Mouse (Mus musculus) liver, embryonic 13.5 days (tissue): ENCODE measurements at regions not wholly inside any gene's neighbourhood (a gene's known extent, or its start where the extent isn't known, plus 50 kb on each side); places are given as distances from the start of the nearest gene placed in this dataset.
"Not testable (repeated sequence)": the region's sequence is repeated elsewhere in the genome, so short reads cannot be mapped to it uniquely, and the experiment has no call there.

Source experiments
- ATAC-seq: fragments of 200-750 bp; cut with Nextera tagmentation; 2 replicates; pipeline ENCODE4 v1.8.0; 2017; ENCODE audit warnings: low read depth, mild to moderate bottlenecking, moderate number of reproducible peaks, moderate library complexity
- DNase-seq: peaks from one replicate; pipeline ENCODE4 v3.0.0; 2022
- H3K27ac ChIP-seq: fragments of 300-500 bp; sonication (generic); 2 replicates; pipeline ENCODE4 v1.5.1; 2015; ENCODE audit warnings: moderate library complexity, mild to moderate bottlenecking, inconsistent platforms
- H3K27me3 ChIP-seq: fragments of 300-500 bp; sonication (generic); 2 replicates; pipeline ENCODE4 v1.6.1; 2015; ENCODE audit warnings: mild to moderate bottlenecking, inconsistent platforms
- H3K36me3 ChIP-seq: fragments of 300-500 bp; sonication (generic); 2 replicates; pipeline ENCODE4 v1.6.1; 2015; ENCODE audit warnings: mild to moderate bottlenecking, inconsistent platforms
- H3K4me1 ChIP-seq: fragments of 300-500 bp; sonication (generic); replicated peaks from 2 replicates; pipeline ENCODE4 v1.6.1; 2015; ENCODE audit warnings: inconsistent platforms
- H3K4me2 ChIP-seq: fragments of 300-500 bp; sonication (generic); 2 replicates; pipeline ENCODE4 v1.6.1; 2015; ENCODE audit warnings: inconsistent platforms, mild to moderate bottlenecking, moderate library complexity
- H3K4me3 ChIP-seq: fragments of 300-500 bp; sonication (generic); replicated peaks from 2 replicates; pipeline ENCODE4 v1.5.1; 2015; ENCODE audit warnings: mild to moderate bottlenecking, inconsistent platforms
- H3K9ac ChIP-seq: fragments of 300-500 bp; sonication (generic); 2 replicates; pipeline ENCODE4 v1.6.1; 2015; ENCODE audit warnings: mild to moderate bottlenecking, inconsistent platforms
- H3K9me3 ChIP-seq: fragments of 300-500 bp; sonication (generic); replicated peaks from 2 replicates; pipeline ENCODE4 v1.6.1; 2016; ENCODE audit warnings: inconsistent platforms
- WGBS: fragments of 180-500 bp; shearing (Covaris S2); methylation state at CpG from one replicate; pipeline ENCODE4 v1.1.7; 2015; ENCODE audit not compliant: insufficient replicate concordance; 5-methylcytosine and 5-hydroxymethylcytosine counted together

DNA sequence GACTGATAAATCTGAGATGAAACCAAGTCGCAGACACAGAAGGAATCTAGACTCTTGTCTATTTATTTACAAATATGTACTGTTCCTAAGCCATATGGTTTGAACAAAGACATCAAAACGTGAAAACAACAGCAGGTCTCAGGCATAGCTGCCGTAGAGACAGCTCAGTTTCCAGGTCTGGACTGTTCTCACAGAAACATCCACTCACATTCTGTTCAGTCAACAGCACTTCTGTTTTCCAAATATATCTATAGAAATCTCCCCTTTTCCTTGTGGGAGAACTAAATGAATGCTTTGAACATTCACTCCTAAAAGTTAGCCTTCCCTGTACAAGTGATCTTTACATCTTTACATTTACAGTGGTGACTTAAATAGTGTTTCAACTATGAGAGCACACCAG is 156.8 kb upstream of the Slc13a1 start:
- H3K4me2 ChIP-seq = no peak overlapping the region
- DNase-seq (no peak), ATAC-seq (no peak)
- H3K36me3 ChIP-seq = no peaks in the 10 kb centered on the region
- H3K4me1 ChIP-seq = no peaks in the 10 kb centered on the region
- H3K4me3 ChIP-seq = no peak overlapping the region
- H3K27me3 ChIP-seq = no peaks in the 10 kb centered on the region
- WGBS = 50% methylated on average over 3 of the region's 3 CpGs
- H3K9me3 ChIP-seq = no peaks in the 10 kb centered on the region
- H3K9ac ChIP-seq = no peak overlapping the region
- H3K27ac ChIP-seq = no peak overlapping the region

DNA sequence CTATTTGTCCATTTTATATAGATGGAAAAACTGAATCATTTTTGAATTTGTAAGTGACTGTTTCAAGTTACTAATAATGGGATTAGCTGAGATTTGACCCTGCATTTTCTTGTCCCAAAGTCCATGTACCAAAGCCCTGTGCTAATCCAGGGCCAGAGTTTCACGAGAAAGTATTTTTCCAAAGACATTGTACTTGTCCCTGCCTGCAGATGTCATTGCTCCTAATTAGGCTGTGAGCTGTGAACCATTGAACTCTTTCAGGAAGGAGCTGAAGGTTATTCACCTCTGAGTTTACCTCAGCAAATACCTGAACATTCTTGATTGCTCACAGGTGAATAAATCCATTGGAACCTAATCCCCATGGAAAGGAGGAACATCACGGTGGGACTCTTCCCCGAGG is 154.5 kb upstream of the Slc13a1 start:
- no peak overlapping the region for H3K4me3 ChIP-seq
- no peak for ATAC-seq
- 64% methylated on average over 3 of the region's 3 CpGs for WGBS
- no peaks in the 10 kb centered on the region for H3K36me3 ChIP-seq
- DNase-seq = no peak
- no peak overlapping the region for H3K4me2 ChIP-seq
- no peak overlapping the region for H3K9ac ChIP-seq
- H3K27ac ChIP-seq = no peak overlapping the region
- H3K4me1 ChIP-seq = no peaks in the 10 kb centered on the region
- H3K9me3 ChIP-seq = no peaks in the 10 kb centered on the region
- H3K27me3 ChIP-seq = no peaks in the 10 kb centered on the region

DNA sequence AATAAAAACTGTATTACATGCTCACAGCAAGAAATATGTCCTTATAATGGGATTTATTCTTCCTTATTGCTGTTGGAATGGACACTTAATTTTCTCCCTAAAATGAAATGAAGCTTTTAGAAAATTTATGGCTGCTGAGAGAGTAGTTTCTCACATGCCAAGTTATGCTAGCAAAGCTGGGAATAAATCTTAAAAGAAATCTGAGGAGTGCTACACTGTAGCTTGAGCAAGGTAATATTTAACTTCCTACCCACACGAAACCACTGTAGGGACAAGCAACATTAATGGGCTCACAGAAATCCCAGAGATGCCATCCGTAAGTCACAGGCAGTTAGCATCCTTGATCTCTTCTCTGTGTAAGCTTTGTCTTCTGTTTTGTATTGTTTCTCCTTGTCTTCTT is 151.0 kb upstream of the Slc13a1 start:
- H3K9ac ChIP-seq = no peak overlapping the region
- no peak overlapping the region for H3K27ac ChIP-seq
- H3K36me3 ChIP-seq = no peaks in the 10 kb centered on the region
- H3K27me3 ChIP-seq = no peaks in the 10 kb centered on the region
- no peaks in the 10 kb centered on the region for H3K4me1 ChIP-seq
- H3K4me3 ChIP-seq = no peak overlapping the region
- H3K9me3 ChIP-seq = no peaks in the 10 kb centered on the region
- no peak for ATAC-seq
- no peak for DNase-seq
- no peak overlapping the region for H3K4me2 ChIP-seq
- WGBS = 59% methylated on average over 2 of the region's 2 CpGs

DNA sequence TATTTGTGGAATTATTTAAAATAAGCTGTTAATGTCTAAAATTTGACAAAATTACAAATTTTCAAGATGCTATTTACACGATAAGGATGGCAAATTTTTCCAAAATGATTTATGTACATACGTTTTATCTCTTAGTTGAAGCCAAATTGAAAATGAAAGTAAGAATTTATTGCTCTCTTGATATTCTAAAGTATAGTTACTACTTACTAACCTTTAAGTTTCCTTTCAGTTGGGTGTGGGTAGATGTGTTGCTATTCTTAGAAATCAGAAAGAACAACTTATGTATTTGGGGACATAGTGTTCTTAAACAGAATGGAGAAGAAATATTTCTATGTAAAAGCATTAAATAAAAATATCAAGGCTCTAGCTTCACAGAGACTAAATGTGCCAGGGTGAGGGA is 142.8 kb upstream of the Slc13a1 start:
- H3K9me3 ChIP-seq = no peaks in the 10 kb centered on the region
- H3K27ac ChIP-seq = no peak overlapping the region
- no peak overlapping the region for H3K4me3 ChIP-seq
- H3K27me3 ChIP-seq = no peaks in the 10 kb centered on the region
- no peaks in the 10 kb centered on the region for H3K4me1 ChIP-seq
- no peak overlapping the region for H3K4me2 ChIP-seq
- ATAC-seq (no peak), DNase-seq (no peak)
- 50% methylated on average over 2 of the region's 2 CpGs for WGBS
- no peak overlapping the region for H3K9ac ChIP-seq
- no peaks in the 10 kb centered on the region for H3K36me3 ChIP-seq

DNA sequence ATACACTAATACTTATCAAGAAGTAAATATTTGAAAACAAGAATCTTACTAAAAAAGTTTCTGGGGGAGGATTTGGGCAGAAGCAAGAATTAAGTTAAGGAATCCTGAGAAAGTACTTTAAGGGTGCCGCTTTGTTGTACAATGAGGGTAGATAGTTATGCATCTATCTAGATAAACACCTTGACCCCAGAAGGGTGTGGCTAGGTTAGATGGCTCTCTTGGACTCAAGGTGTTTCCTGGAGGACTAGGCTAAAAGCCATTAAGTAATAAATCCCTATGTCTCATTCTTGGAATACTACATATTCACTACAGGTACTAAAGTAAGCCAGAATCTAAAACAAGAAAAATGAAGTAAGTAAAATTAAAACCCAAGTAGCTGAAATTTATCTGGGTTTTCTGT is 141.9 kb upstream of the Slc13a1 start:
- Histone ChIP-seq H3K9me3 (no peaks in the 10 kb centered on the region), H3K36me3 (no peaks in the 10 kb centered on the region), H3K4me3 (no peak overlapping the region), H3K9ac (no peak overlapping the region), H3K4me1 (no peaks in the 10 kb centered on the region), H3K27me3 (no peaks in the 10 kb centered on the region), H3K27ac (no peak overlapping the region), H3K4me2 (no peak overlapping the region)
- 50% methylated on average over 1 of the region's 1 CpGs for WGBS
- ATAC-seq (no peak), DNase-seq (no peak)

DNA sequence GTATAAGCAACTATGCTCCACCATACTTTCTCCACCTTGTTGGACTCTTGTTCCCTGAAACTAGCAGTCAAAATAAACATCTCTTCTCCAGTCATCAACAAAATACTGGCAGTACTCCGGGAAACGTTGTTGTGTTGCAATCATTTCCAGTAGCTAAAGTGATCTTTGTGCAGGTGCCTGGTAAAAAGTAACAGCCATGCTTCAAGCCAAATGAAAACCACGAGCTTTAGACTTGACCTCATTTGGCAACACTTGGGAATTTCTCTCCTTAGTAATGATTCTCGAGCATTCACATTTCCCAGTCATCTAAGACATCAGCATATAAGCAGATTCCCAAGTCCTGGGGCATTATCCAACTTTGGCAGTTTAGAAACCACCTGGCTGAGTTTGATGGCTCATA is 133.8 kb upstream of the Slc13a1 start:
- Histone ChIP-seq H3K4me3 (no peak overlapping the region), H3K4me1 (no peaks in the 10 kb centered on the region), H3K27me3 (no peaks in the 10 kb centered on the region), H3K4me2 (no peak overlapping the region), H3K9me3 (no peaks in the 10 kb centered on the region), H3K9ac (no peak overlapping the region), H3K27ac (no peak overlapping the region), H3K36me3 (no peaks in the 10 kb centered on the region)
- ATAC-seq = no peak
- 48% methylated on average over 4 of the region's 4 CpGs for WGBS
- no peak for DNase-seq

DNA sequence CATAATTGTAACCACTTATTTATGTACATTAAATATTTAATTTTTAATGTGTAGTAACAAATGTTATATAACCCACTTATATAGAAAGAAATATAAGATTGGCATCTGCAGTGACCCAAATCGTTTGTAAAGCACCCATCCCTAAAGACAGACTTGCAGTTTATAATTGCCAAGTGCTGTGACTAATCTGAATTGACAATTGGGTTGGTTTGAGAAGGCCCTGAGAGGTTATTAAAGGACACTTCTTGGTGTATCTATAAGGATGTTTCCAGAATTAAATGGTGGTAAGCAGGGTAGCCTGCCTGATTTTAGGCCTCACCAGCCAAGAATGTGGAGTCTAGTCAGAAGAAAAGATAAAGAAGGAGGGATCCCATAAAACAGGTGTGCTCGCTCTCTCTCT is 133.3 kb upstream of the Slc13a1 start:
- no peaks in the 10 kb centered on the region for H3K27me3 ChIP-seq
- H3K9ac ChIP-seq = no peak overlapping the region
- ATAC-seq (no peak), DNase-seq (no peak)
- H3K4me1 ChIP-seq = no peaks in the 10 kb centered on the region
- no peak overlapping the region for H3K4me2 ChIP-seq
- no peak overlapping the region for H3K4me3 ChIP-seq
- no peak overlapping the region for H3K27ac ChIP-seq
- no peaks in the 10 kb centered on the region for H3K9me3 ChIP-seq
- H3K36me3 ChIP-seq = no peaks in the 10 kb centered on the region
- 51% methylated on average over 2 of the region's 2 CpGs for WGBS

DNA sequence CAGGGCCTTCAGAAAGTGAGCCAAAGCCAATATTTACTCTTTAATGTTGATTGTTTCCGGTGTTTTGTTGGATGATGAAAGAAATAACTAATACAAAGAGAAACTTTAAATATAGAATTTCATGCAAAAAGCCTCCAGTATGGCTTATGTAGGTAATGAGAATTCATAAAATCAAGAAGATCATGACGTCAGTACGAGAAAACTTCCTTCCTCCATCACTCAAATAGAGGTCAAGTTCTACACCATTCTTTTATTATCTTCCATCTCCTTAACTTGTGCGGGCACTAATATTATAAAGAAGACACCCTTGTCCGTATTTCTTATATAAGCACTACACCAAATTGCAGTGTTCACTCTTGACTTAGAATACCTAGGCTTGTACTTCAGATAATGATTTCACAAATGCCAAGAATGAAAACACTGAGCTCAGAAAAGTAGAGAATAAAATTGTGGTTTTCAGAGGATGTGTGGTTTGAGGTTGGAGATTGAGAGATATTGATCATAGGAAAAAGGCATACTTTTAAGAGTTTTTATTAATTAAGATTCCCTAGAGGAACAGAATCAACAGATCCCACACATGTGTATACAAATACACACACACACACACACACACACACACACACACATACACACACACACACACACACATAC is 130.8 kb upstream of the Slc13a1 start:
- Histone ChIP-seq H3K27ac (no peak overlapping the region), H3K9ac (no peak overlapping the region), H3K4me2 (no peak overlapping the region), H3K9me3 (no peaks in the 10 kb centered on the region), H3K27me3 (no peaks in the 10 kb centered on the region), H3K36me3 (no peaks in the 10 kb centered on the region), H3K4me1 (no peaks in the 10 kb centered on the region), H3K4me3 (no peak overlapping the region)
- ATAC-seq (no peak), DNase-seq (no peak)
- WGBS = 57% methylated on average over 5 of the region's 5 CpGs

DNA sequence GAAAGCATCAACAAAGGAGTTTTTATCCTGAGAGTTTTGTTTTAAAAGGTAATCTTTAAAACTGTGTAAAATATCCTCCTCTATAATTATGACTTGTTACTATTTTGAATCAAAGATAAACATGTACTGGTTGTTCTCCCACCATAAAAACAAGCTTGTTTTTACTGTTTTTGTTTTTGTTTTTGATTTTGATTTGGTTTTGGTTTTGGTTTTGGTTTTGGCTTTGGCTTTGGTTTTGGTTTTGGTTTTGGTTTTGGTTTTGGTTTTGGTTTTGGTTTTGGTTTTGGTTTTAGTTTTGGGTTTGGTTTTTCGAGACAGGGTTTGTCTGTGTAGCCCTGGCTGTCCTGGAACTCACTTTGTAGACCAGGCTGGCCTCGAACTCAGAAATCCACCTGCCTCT is 120.9 kb upstream of the Slc13a1 start:
- not testable (repeated sequence) for H3K4me1 ChIP-seq, H3K4me2 ChIP-seq, H3K27me3 ChIP-seq, DNase-seq, H3K9ac ChIP-seq, ATAC-seq, H3K27ac ChIP-seq, H3K36me3 ChIP-seq, H3K4me3 ChIP-seq, H3K9me3 ChIP-seq
- 36% methylated on average over 2 of the region's 2 CpGs for WGBS

DNA sequence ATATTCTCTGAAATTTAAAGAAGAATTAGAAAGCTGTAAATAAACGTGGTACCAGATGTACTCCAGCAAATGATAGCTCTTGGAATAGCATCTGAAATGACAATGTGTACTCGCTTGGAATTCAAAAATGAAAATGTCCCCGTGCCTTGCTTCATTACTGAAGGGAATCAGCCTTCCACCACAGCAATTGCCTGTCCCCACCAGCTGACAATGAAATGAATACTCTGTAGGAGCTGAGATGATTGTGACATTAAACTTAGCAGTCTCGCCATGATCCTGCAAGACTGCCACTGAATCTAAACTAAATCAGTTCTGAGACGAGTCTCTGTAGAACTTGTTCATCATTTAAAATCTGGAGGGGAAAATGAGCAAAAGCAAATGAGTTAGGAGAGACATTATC is 104.9 kb upstream of the Slc13a1 start:
- Histone ChIP-seq H3K27me3 (no peaks in the 10 kb centered on the region), H3K4me2 (no peak overlapping the region), H3K27ac (no peak overlapping the region), H3K4me1 (no peaks in the 10 kb centered on the region), H3K36me3 (no peaks in the 10 kb centered on the region), H3K9me3 (0 out of 2 replicates have a peak, but pooled peaks cover 4% of the 10 kb centered on the region), H3K4me3 (no peak overlapping the region), H3K9ac (no peak overlapping the region)
- DNase-seq (no peak), ATAC-seq (no peak)
- 53% methylated on average over 5 of the region's 5 CpGs for WGBS

DNA sequence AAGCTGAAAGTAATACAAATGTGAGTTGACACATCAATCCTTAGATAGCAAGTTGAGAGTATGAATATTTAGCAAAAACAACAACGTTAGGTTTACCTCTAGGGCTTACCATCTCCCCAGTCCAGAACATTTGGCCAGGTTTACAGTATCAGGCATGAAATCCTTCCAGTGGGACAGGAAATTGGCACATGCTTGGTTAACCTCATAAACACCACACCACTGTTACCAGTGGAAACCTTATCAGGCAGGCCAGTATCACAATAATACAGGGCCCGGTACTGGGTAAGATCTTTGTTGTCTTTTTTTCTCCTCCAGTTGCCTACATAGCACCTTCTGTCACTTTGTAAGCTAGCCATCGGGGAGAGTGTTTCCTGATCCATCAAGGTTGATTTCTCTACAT is 101.7 kb upstream of the Slc13a1 start:
- DNase-seq (no peak), ATAC-seq (no peak)
- Histone ChIP-seq H3K27ac (no peak overlapping the region), H3K9ac (no peak overlapping the region), H3K4me1 (no peaks in the 10 kb centered on the region), H3K9me3 (0 out of 2 replicates have a peak, but pooled peaks cover 4% of the 10 kb centered on the region), H3K4me3 (no peak overlapping the region), H3K4me2 (no peak overlapping the region), H3K27me3 (no peaks in the 10 kb centered on the region), H3K36me3 (no peaks in the 10 kb centered on the region)
- WGBS = 49% methylated on average over 3 of the region's 3 CpGs

DNA sequence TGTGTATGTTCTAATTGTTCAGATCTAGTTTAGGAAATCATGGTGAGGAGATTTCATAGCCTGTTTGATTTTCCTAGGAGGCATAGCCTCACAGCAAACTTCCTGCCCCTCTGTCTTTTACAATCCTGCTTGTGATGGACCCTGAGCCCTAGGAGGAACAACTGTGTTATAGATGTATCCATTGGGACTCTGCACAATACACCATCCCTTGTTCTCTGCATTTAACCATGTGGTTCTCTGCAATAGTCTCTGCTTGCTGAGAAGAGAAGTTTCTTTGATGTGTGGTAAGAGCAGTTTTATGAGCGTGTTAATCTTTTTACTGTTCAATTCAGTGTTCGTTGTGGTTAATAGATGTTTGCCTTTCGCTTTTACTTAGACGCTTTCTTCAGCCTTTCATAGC is 95.9 kb upstream of the Slc13a1 start:
- H3K27me3 ChIP-seq = no peaks in the 10 kb centered on the region
- H3K4me3 ChIP-seq = no peak overlapping the region
- WGBS = 72% methylated on average over 4 of the region's 4 CpGs
- no peak overlapping the region for H3K27ac ChIP-seq
- H3K4me1 ChIP-seq = no peaks in the 10 kb centered on the region
- no peaks in the 10 kb centered on the region for H3K9me3 ChIP-seq
- ATAC-seq (no peak), DNase-seq (no peak)
- no peak overlapping the region for H3K4me2 ChIP-seq
- no peak overlapping the region for H3K9ac ChIP-seq
- no peaks in the 10 kb centered on the region for H3K36me3 ChIP-seq
